Mouse (Mus musculus): Measurements from ENCODE around the gene Map3k20. TPM values are rescaled to one million over a fixed set of nuclear protein-coding genes. Genes with fewer than 3 reads are reported as not detected.

Map3k20 gene
- polyA plus RNA-seq, 1 experiment from 2014 or later = 8.6 TPM

DNA sequence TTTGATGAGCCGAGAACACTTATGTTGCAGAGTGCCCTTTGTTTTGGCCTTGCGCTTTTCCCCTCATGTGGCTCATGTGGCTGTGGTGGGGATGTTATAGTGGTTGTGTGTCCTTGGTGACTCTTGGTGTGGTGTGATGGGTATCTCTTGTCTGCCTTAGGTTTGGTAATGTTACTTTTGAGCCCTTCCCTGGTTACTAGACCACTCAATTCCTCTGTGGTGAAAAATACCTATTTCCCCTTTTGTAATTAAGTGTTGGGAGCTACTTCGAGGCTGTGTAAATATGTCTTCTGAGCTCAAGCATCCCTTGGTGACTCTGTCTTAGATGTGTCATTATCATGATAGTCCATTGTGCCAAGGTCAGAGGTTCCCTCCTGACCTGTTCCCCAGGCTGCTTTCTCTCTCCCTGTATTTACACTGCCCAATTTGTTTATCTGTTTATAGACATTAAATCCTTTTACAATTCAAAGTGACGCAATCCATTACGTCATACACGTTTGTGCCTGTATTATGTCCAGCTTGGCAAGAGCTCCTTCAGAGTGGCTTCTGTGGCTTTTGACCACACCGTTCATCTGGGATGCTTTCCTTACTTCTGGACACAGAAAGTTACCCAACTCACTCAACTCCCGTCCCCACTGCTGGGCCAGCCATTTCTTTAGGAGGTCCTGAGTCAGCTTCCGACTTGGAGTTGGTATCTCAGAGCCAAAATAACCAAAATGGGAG is 15.9 kb downstream of the Map3k20 start:
- Histone ChIP-seq H3K27ac (replicated peaks) (no peak overlapping the region), H3K9me3 (no peaks in the 10 kb centered on the region), H3K27me3 (no peaks in the 10 kb centered on the region), H3K9ac (replicated peaks) (no peak overlapping the region), H3K36me3 (no peaks in the 10 kb centered on the region), H3K4me2 (replicated peaks) (no peak overlapping the region), H3K4me3 (no peak overlapping the region), H3K4me1 (no peaks in the 10 kb centered on the region)
- WGBS = 89% methylated on average over 9 of the region's 9 CpGs
- no peak for ATAC-seq (ENCODE audit: low FRiP score, low read depth)

- Histone ChIP-seq H3K4me2 (replicated peaks) (no peak overlapping the region), H3K27ac (replicated peaks) (no peak overlapping the region), H3K36me3 (no peaks in the 10 kb centered on the region), H3K4me1 (no peaks in the 10 kb centered on the region), H3K9me3 (no peaks in the 10 kb centered on the region), H3K9ac (replicated peaks) (no peak overlapping the region), H3K27me3 (no peaks in the 10 kb centered on the region), H3K4me3 (no peak overlapping the region)
- ATAC-seq (ENCODE audit: low FRiP score, low read depth) = no peak
- WGBS = 94% methylated on average over 7 of the region's 7 CpGs
These were observed 20.3 kb downstream of the Map3k20 start for GRCm38 (mm10) chr2:72305738-72306137.

DNA sequence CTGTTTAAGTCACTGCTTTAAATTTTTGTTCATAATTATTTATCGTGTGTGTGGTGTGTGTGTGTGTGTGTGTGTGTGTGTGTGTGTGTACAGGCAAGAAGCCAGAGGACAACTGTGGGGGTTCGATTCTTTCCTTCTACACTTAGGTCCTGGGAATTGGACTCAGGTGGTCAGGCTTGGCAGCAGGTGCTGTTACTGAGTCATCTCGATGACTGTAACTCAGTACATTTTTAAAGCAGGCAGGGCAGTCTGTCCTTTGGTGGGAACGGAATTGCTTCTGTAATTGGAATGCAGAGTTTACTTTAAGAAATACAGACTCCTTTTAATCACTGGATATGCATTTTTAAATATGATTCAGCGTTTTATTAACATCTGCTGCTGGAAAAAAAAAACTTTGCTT is 22.9 kb downstream of the Map3k20 start:
- Histone ChIP-seq H3K4me3 (no peak overlapping the region), H3K27me3 (no peaks in the 10 kb centered on the region), H3K36me3 (no peaks in the 10 kb centered on the region), H3K4me1 (no peaks in the 10 kb centered on the region), H3K9ac (replicated peaks) (no peak overlapping the region), H3K9me3 (no peaks in the 10 kb centered on the region), H3K27ac (replicated peaks) (no peak overlapping the region), H3K4me2 (replicated peaks) (no peak overlapping the region)
- 88% methylated on average over 5 of the region's 5 CpGs for WGBS
- ATAC-seq (ENCODE audit: low FRiP score, low read depth) = no peak

- Histone ChIP-seq H3K4me3 (no peak overlapping the region), H3K36me3 (no peaks in the 10 kb centered on the region), H3K9ac (replicated peaks) (no peak overlapping the region), H3K4me1 (no peaks in the 10 kb centered on the region), H3K9me3 (no peaks in the 10 kb centered on the region), H3K27ac (replicated peaks) (no peak overlapping the region), H3K27me3 (no peaks in the 10 kb centered on the region), H3K4me2 (replicated peaks) (no peak overlapping the region)
- no peak for ATAC-seq (ENCODE audit: low FRiP score, low read depth)
- WGBS = 87% methylated on average over 5 of the region's 5 CpGs
These were observed 23.5 kb downstream of the Map3k20 start for GRCm38 (mm10) chr2:72308981-72309380.

- Histone ChIP-seq H3K4me2 (replicated peaks) (no peak overlapping the region), H3K27me3 (no peaks in the 10 kb centered on the region), H3K9me3 (no peaks in the 10 kb centered on the region), H3K4me1 (no peaks in the 10 kb centered on the region), H3K36me3 (no peaks in the 10 kb centered on the region), H3K27ac (replicated peaks) (no peak overlapping the region), H3K4me3 (no peak overlapping the region), H3K9ac (replicated peaks) (no peak overlapping the region)
- WGBS = 76% methylated on average over 8 of the region's 8 CpGs
- ATAC-seq (ENCODE audit: low FRiP score, low read depth) = no peak
These were observed 26.0 kb downstream of the Map3k20 start for GRCm38 (mm10) chr2:72311486-72311885.

DNA sequence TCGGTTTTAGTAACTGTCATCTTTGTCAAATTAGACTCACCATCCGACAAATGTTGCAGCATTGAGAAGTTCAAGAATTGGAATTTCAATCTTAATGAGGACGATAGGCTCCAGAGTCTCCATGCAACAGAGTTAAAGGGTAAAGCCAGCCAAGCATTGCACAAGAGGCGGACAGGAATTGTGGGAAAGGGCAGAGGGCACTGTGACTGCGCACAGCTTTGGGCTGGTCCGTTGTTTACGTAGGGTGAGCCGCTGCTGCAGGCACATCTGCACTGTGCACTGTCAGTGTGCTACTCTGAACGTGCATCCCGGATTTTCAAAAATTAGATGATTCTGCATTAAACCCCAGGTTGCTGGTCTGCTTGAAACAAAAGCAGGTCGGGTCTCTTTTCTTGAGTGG is 27.9 kb downstream of the Map3k20 start:
- Histone ChIP-seq H3K36me3 (no peaks in the 10 kb centered on the region), H3K27ac (replicated peaks) (no peak overlapping the region), H3K27me3 (no peaks in the 10 kb centered on the region), H3K4me1 (no peaks in the 10 kb centered on the region), H3K9ac (replicated peaks) (no peak overlapping the region), H3K4me3 (no peak overlapping the region), H3K4me2 (replicated peaks) (no peak overlapping the region), H3K9me3 (no peaks in the 10 kb centered on the region)
- ATAC-seq (ENCODE audit: low FRiP score, low read depth) = no peak
- WGBS = 86% methylated on average over 11 of the region's 11 CpGs

GRCm38 (mm10) chr2:72318421-72318820 is 33.0 kb downstream of the Map3k20 start:
- 75% methylated on average over 4 of the region's 4 CpGs for WGBS
- H3K4me3 ChIP-seq = no peak overlapping the region
- no peak for ATAC-seq (ENCODE audit: low FRiP score, low read depth)
- H3K4me1 ChIP-seq = peaks cover 2% of the 10 kb centered on the region; the same call in 1 of the 2 replicates
- H3K9me3 ChIP-seq = no peaks in the 10 kb centered on the region
- no peaks in the 10 kb centered on the region for H3K27me3 ChIP-seq
- no peak overlapping the region for H3K9ac ChIP-seq (replicated peaks)
- no peak overlapping the region for H3K27ac ChIP-seq (replicated peaks)
- no peaks in the 10 kb centered on the region for H3K36me3 ChIP-seq
- H3K4me2 ChIP-seq (replicated peaks) = no peak overlapping the region

GRCm38 (mm10) chr2:72319028-72319798 is 33.8 kb downstream of the Map3k20 start:
- ATAC-seq (ENCODE audit: low FRiP score, low read depth) = no peak
- no peak overlapping the region for H3K4me2 ChIP-seq (replicated peaks)

DNA sequence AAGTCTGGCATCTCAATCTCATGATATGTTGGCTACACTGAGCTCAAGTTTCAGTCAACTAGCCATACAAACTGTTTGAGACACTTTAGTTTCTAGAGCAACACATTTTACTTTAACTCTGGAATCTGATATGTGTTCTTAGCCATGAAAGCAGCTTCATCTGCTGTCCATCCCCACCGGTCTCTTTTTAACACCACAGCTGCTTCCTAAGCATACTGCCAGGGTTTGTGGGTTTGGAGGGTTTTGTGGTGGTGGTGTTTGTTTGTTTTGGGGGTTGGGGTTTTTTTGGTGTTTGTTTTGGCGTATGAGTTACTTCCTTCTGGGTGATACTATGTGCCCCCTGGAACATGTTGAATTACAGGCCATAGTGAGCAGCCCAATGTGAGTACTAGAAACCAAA is 35.2 kb downstream of the Map3k20 start:
- Histone ChIP-seq H3K4me2 (replicated peaks) (no peak overlapping the region), H3K4me1 (peaks cover 2% of the 10 kb centered on the region; the same call in 1 of the 2 replicates), H3K9me3 (no peaks in the 10 kb centered on the region), H3K27ac (replicated peaks) (no peak overlapping the region), H3K36me3 (no peaks in the 10 kb centered on the region), H3K9ac (replicated peaks) (no peak overlapping the region), H3K4me3 (no peak overlapping the region), H3K27me3 (no peaks in the 10 kb centered on the region)
- 83% methylated on average over 2 of the region's 2 CpGs for WGBS
- ATAC-seq (ENCODE audit: low FRiP score, low read depth) = no peak

More at GRCm38 (mm10) chr2:72319028-72319798, 33.8 kb downstream of the Map3k20 start:
- no peaks in the 10 kb centered on the region for H3K9me3 ChIP-seq
- H3K4me1 ChIP-seq = peaks cover 2% of the 10 kb centered on the region; the same call in 1 of the 2 replicates
- H3K36me3 ChIP-seq = no peaks in the 10 kb centered on the region
- no peak overlapping the region for H3K4me3 ChIP-seq
- H3K27ac ChIP-seq (replicated peaks) = no peak overlapping the region
- WGBS = 91% methylated on average over 7 of the region's 7 CpGs
- no peak overlapping the region for H3K9ac ChIP-seq (replicated peaks)
- H3K27me3 ChIP-seq = no peaks in the 10 kb centered on the region

- Histone ChIP-seq H3K36me3 (no peaks in the 10 kb centered on the region), H3K9ac (replicated peaks) (no peak overlapping the region), H3K4me2 (replicated peaks) (no peak overlapping the region), H3K4me3 (no peak overlapping the region), H3K4me1 (peaks cover 11% of the 10 kb centered on the region), H3K9me3 (no peaks in the 10 kb centered on the region), H3K27me3 (no peaks in the 10 kb centered on the region), H3K27ac (replicated peaks) (no peak overlapping the region)
- WGBS = 65% methylated on average over 5 of the region's 5 CpGs
- no peak for ATAC-seq (ENCODE audit: low FRiP score, low read depth)
These were observed 36.2 kb downstream of the Map3k20 start for GRCm38 (mm10) chr2:72321591-72321990.

DNA sequence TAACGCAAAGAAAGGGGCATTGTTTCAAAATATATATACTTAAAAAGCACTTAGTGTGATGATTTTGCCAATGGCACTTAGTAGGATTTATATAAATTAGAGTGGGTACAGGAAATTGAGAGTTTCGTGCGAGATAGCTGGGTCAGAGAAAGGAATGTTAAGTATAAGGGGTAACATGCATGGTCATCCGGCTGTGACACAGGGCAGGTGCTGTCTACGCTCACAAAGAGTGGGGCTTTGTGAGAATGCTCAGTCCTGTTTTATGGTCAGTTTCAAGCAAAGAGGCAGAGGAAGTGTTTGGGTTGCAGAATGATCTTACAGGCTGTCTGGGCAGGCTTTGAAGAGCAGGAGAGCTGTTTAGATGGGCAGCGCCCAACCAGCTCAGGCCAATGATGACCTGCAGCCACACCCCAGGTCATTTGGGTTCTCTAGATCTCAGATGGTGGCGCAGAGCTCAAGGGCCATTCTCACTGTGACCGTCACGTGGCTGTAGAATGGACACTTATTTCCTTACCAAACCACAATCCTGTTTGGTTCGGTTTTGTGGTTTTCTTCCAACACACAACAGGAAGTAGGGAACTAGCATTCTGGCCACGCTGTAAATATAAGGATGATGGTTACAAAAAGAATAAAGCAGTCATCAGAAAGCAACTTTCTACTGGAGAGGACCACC is 37.4 kb downstream of the Map3k20 start:
- Histone ChIP-seq H3K36me3 (no peaks in the 10 kb centered on the region), H3K9me3 (no peaks in the 10 kb centered on the region), H3K4me3 (no peak overlapping the region), H3K9ac (replicated peaks) (no peak overlapping the region), H3K4me2 (replicated peaks) (no peak overlapping the region), H3K4me1 (peaks cover 12% of the 10 kb centered on the region), H3K27ac (replicated peaks) (no peak overlapping the region), H3K27me3 (no peaks in the 10 kb centered on the region)
- no peak for ATAC-seq (ENCODE audit: low FRiP score, low read depth)
- WGBS = 70% methylated on average over 11 of the region's 11 CpGs

- H3K9me3 ChIP-seq = no peaks in the 10 kb centered on the region
- WGBS = 76% methylated on average over 12 of the region's 12 CpGs
- no peak overlapping the region for H3K27ac ChIP-seq (replicated peaks)
- ATAC-seq (ENCODE audit: low FRiP score, low read depth) = no peak
- no peak overlapping the region for H3K4me3 ChIP-seq
- no peak overlapping the region for H3K4me2 ChIP-seq (replicated peaks)
- no peaks in the 10 kb centered on the region for H3K36me3 ChIP-seq
- H3K9ac ChIP-seq (replicated peaks) = no peak overlapping the region
- H3K27me3 ChIP-seq = no peaks in the 10 kb centered on the region
- H3K4me1 ChIP-seq = peaks cover 12% of the 10 kb centered on the region
These were observed 39.0 kb downstream of the Map3k20 start for GRCm38 (mm10) chr2:72324436-72324835.
